Mouse (Mus musculus): Measurements from ENCODE around the gene Lrrc17.

Gene Lrrc17

DNA sequence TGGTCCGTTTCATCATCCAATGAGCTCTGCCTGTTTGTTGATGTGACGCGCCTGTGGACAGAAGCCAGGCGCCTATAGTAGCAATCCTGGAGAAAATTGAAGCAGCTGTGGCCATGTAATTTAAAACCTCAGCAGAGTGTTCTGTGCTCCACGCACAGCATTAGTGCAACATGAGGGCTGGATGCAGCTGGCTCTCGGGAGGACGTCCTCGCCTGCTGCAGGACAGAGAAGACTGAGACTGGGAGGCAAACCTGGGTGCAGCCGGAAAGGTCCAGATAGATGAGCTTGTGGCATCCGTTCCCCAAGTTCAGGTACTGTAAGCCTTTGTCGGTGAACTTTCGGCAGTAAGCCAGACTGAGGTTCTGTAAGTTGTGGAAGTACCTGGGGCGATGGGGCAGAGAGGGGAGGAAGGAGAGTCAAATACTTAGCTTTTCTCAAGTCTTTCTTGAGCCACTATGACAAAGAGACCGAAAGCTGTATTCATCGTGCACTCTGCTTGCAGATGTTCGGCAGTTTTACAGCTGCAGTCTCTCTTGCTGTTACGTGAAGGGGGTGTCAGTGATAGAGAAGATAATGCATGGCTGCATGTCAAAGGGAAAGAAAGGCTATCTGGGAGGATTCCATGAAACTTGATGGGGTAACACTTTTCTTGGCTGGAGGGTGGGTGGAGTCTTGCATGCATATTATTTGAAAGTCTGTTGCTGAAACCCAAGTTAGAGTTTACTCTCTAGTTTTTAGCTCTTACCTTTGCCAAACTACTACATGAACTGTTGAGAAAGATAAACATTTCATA, at the start of gene Lrrc17:
TSS of gene Lrrc17 (plus strand) at position 151 of the 793 bp plus-strand sequence.
- DNase-seq, result no peak

- no peak for DNase-seq
These were observed 48.6 kb upstream of the Lrrc17 start for GRCm38 (mm10) chr5:21494781-21495180.

- DNase-seq, result no peak
These were observed 47.0 kb upstream of the Lrrc17 start for GRCm38 (mm10) chr5:21496321-21496720.

DNA sequence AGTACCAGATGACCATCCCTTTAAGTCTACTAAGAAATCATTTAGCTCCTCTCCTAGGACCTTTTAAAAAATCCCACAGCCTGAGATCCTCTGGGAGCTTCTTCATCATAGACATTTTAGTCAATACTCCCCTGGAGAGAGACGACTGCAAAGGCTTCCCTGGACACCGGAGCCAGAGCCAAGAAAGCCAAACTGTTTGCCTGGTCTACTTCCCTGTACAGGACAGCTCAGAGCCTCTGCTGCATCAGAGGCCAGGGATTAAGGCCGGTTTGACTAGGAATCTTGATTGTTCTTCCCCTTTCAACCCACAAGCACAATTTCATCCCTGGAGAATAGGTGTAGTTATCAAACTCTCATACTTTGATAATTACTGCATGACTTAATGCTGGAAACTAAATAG, 46.5 kb upstream of the Lrrc17 start:
- no peak for DNase-seq

GRCm38 (mm10) chr5:21498490-21498889, 44.9 kb upstream of the Lrrc17 start:
- DNase-seq, result no peak

GRCm38 (mm10) chr5:21498925-21499324, 44.4 kb upstream of the Lrrc17 start:
- no peak for DNase-seq

- no peak for DNase-seq
These were observed 43.2 kb upstream of the Lrrc17 start for GRCm38 (mm10) chr5:21500133-21500532.

DNA sequence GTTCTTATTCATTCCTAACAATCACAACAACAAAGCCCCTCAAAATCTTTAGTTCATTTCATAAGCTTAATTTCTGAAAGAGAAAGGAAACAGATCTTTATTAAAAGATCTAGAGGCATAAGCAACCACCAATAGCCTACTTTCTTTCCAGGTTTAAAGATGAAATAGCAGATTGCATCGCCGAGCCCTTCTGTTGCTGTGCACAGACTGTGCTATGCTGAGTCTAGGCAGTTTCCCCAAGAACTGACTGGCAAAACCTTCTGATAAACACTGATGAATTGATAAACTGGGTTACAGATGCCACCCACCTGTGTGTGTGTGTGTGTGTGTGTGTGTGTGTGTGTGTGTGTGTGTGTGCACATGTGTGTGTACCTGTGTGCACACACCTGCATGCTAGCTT, 42.4 kb upstream of the Lrrc17 start:
- DNase-seq, result no peak

- no peak for DNase-seq
These were observed 40.3 kb upstream of the Lrrc17 start for GRCm38 (mm10) chr5:21502936-21503610.

GRCm38 (mm10) chr5:21505159-21505558, 38.2 kb upstream of the Lrrc17 start:
- no peak for DNase-seq

- DNase-seq, result no peak
These were observed 36.5 kb upstream of the Lrrc17 start for GRCm38 (mm10) chr5:21506887-21507286.

DNA sequence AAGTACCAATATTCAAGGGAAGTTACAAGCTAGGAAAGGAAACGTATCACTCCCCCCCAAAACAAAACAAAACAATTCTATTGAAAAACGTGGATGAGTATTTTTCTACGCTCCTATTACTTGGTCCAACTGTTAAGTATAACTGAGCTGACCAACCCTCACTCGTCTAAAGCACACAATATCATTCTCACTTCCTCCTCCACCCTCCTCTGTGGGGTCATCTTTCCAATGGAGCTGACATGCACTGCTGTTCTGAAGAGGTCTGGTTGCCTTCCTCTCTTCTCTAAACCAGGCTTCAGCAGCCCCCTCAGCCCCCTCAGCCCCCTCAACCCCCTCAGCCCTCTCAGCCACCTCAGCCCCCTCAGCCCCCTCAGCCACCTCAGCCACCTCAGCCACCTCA, 33.6 kb upstream of the Lrrc17 start:
- no peak for DNase-seq

GRCm38 (mm10) chr5:21513363-21513762, 30.0 kb upstream of the Lrrc17 start:
- DNase-seq, result no peak

DNA sequence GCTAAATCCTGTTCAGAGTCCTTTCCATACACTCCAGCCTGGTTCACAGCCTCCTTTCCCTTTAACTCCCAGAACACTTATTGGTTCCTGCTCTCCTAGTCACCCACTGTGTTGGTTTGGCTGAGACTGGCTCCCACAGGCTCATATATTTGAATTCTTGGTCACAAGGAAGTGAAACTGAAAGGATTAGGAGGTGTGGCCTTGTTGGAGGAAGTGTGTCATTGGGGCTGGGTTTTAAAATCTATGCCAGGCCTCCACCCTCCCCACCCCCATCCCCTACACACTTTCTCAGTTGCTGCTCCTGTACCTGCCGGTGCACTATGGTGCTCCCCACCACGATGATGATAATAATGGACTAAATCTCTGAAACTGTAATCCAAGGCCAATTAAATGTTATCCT, 25.8 kb upstream of the Lrrc17 start:
- DNase-seq, result no peak

GRCm38 (mm10) chr5:21518207-21518606, 25.2 kb upstream of the Lrrc17 start:
- DNase-seq, result no peak

- no peak for DNase-seq
These were observed 24.2 kb upstream of the Lrrc17 start for GRCm38 (mm10) chr5:21519166-21519565.

GRCm38 (mm10) chr5:21526835-21527485, 16.4 kb upstream of the Lrrc17 start:
- no peak for DNase-seq

DNA sequence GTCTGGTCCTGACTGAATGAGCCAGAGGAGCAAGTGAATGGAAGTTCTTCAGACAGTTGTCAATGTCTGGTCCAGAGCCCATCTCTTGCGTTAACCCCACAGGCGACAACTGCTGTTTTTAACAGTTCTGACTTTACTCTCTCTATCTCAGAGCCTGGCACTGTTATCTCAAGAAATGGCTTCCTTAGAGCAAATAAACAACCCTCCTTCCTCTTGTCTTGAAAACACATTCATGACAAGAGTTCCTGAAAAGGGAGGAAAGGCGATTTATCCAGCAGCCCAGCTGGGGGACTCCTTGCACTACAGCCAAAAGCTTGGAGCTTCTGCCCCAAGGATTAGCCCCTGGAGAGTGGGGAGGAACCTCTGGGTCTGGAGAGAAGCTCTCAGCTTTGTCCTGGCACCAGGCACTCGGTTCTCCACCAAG, 15.9 kb upstream of the Lrrc17 start:
- DNase-seq, result no peak

GRCm38 (mm10) chr5:21528068-21528842, 15.1 kb upstream of the Lrrc17 start:
- no peak for DNase-seq

GRCm38 (mm10) chr5:21529110-21529720, 14.1 kb upstream of the Lrrc17 start:
- no peak for DNase-seq

GRCm38 (mm10) chr5:21532126-21532525, 11.2 kb upstream of the Lrrc17 start:
- no peak for DNase-seq

DNA sequence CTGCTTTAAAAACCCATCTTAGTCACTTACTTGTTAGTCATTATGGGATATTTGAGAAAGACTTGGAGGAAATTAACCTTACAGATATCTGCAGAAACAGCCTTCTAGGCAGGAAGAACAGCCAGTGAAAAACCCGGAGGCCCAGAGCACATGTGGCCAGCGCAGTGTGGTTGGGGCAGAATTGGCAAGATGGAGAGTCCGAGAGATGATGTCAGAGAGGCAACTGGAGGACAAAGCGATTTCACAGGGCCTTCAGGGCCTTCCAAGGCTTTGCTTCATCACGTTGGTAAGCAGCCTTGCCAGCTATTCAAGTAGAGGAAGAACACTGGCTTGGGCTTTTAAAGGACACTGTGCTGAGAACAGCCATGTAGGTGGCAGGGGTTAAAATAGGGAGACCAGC, 10.4 kb upstream of the Lrrc17 start:
- no peak for DNase-seq

DNA sequence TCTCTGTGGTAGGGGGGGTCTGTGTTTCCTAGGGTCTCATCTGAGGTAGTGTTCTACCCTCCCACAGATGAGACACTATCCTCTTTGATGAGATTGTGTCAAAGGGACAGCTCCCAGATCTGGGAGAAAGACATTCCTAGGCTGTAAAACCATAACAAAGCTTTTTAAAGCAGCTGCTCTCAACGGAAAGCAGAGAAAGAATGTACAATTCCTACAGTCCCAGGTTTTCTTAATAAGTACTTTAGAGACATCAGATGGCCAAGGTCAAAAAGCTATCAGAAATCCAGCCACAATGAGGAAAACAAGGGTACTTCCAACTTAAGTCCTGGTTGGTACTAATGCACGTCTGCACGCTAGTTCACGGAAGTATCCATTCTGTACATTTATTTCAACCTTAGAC, 1.1 kb upstream of the Lrrc17 start:
- no peak for DNase-seq

Measured in right cerebral cortex, postnatal 14 days (tissue).